Mouse (Mus musculus) bone marrow macrophage, adult 2 months (primary cell): Measurements from ENCODE around the gene Rgs12.

Experiments used
- CTCF ChIP-seq: IDR thresholded peaks from 2 replicates; pipeline ENCODE4 v1.5.1; 2012; ENCODE audit warnings: low read depth, mild to moderate bottlenecking, low read length, moderate library complexity
- POLR2A ChIP-seq: IDR thresholded peaks from 2 replicates; pipeline ENCODE4 v1.6.1; 2012; ENCODE audit warnings: mild to moderate bottlenecking, low read depth, low read length, borderline replicate concordance

GRCm38 (mm10) chr5:34988690-34989089, 39.4 kb downstream of the Rgs12 start:
- TF ChIP-seq CTCF (no peak), POLR2A (no peak)
